Mouse (Mus musculus) 416B (cell line): ENCODE measurements at regions not wholly inside any gene's neighbourhood (a gene's known extent, or its start where the extent isn't known, plus 50 kb on each side); places are given as distances from the start of the nearest gene placed in this dataset.

Experiments
- DNase-seq: peaks from one replicate; pipeline ENCODE4 v3.0.0; 2011; ENCODE audit warnings: low read depth

GRCm38 (mm10) chr12:54384116-54384515, 180.5 kb upstream of the Egln3 start:
- DNase-seq: no peak

- DNase-seq: no peak
These were observed 179.3 kb upstream of the Egln3 start for GRCm38 (mm10) chr12:54382965-54383364.

DNA sequence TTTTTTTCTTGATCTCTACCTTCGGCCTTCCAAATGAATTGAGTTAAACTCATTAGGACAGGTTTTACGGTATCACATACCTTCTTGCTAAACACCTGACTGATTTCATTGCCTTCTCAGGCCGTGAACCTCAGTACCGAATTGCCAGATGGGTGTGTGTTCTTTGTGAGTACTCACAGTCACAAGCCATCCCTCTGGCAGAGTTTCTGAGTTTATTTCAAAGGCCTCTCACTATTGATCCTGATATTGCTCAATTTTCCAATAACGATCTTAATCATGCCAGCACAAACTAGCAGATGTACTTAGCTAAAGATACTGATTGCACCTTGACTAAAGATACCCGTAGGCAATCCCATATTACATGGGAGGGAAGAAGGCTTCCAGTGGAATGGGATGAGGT, 178.4 kb upstream of the Egln3 start:
- DNase-seq: no peak

DNA sequence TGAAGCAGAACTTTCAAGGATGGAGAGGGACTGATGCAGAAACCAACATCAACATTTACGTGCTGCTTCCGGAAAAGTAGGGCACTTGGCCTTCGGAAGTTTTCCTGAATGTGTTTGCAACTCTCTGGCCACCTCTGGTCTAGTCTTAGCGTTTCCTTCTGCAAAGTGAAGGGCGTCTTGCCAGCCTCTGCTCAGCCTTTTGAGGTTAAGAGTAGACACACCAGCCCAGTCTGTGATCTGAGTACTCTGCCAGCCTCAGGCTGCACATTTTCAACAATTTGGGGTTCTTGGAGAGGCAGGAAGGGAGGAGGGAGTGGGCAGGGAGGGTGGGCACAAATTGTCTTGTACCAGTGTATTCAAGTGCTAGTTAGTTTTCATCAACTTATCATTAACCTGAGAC, 176.7 kb upstream of the Egln3 start:
- no peak for DNase-seq

GRCm38 (mm10) chr12:54378576-54378975, 174.9 kb upstream of the Egln3 start:
- DNase-seq: no peak

GRCm38 (mm10) chr12:54374060-54374459, 170.4 kb upstream of the Egln3 start:
- DNase-seq: no peak

GRCm38 (mm10) chr12:54369217-54369616, 165.6 kb upstream of the Egln3 start:
- DNase-seq: peak; percentile 68

- no peak for DNase-seq
These were observed 160.9 kb upstream of the Egln3 start for GRCm38 (mm10) chr12:54364381-54365095.

DNA sequence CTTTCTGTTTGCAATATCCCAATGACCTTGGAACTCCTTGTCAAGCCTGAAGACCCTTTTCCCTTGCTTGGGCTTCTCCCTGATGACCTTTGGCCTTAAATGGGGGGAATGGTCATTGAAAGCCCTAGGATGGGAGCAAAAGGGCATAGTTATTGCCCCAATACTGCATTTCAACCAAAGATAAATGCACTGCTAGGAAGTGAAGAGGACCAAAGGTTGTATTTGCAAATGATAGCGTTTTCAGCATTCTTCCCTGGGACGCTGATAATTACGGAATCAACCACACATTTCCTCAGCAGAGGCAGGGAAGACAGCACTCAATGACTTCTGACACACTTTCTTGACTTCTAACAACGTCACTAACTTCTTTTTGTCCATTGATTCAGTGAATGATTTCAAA, 158.1 kb upstream of the Egln3 start:
- no peak for DNase-seq

- DNase-seq: no peak
These were observed 150.5 kb upstream of the Egln3 start for GRCm38 (mm10) chr12:54354187-54354586.

DNA sequence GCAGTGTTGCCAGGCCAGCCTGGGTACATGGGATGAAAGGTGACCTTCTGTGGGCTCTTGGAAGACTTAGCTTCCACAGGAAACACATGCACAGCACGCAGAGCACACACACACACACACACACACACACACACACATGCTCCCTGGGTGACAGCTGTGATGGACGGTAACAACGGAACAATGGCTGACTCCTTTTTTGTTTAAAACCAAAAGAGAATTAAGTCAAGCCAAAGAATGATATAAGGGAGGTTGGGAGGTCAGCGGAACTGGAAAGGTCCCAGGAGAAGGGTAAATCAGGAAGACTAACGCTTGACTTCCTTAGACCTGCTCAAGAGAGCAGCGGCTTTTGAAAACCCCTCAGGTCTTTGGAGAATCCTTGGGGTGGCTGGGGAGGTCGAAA, 150.0 kb upstream of the Egln3 start:
- DNase-seq: peak; percentile 16

GRCm38 (mm10) chr12:54352963-54353606, 149.4 kb upstream of the Egln3 start:
- peak; percentile 82 for DNase-seq

GRCm38 (mm10) chr12:54350293-54350692, 146.6 kb upstream of the Egln3 start:
- no peak for DNase-seq

DNA sequence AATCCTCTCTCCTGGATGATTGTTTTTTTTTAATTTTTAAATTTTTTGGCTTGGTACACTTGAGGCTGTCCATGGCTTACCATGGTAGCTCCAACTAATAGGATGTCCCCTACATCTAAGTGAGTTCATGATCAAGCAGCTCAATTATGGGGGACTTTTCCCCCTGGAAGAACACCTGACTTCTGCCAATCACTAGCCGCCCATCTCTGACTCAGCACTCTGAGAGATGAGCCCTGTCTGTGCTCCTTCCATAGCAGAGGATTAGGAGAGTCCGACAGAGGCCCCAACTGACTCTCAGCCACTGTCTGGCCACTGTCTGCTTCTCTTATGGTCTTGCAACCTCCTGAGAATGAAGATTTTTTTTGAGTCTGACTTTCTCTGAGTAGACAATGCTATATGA, 145.7 kb upstream of the Egln3 start:
- DNase-seq: no peak

DNA sequence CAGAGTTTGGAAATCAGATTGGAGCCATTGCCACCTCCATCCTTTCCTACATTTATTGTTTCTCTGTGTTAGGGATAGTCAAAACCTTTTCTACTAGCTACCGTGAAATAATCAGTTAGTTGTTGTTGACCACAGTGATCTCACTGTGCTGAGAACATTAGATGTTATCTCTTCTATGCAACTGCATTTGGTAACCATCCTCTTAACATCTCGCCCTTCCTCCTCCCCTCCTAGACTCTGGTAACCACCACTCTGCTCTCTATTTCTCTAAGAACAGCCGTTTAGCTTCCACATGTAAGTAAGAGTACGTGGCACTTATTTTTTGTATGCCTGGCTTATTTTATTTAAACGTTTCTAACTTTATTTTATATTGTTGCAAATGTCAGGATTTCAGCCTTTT, 139.8 kb upstream of the Egln3 start:
- DNase-seq: peak; percentile 49

- no peak for DNase-seq
These were observed 131.8 kb upstream of the Egln3 start for GRCm38 (mm10) chr12:54335509-54335908.

DNA sequence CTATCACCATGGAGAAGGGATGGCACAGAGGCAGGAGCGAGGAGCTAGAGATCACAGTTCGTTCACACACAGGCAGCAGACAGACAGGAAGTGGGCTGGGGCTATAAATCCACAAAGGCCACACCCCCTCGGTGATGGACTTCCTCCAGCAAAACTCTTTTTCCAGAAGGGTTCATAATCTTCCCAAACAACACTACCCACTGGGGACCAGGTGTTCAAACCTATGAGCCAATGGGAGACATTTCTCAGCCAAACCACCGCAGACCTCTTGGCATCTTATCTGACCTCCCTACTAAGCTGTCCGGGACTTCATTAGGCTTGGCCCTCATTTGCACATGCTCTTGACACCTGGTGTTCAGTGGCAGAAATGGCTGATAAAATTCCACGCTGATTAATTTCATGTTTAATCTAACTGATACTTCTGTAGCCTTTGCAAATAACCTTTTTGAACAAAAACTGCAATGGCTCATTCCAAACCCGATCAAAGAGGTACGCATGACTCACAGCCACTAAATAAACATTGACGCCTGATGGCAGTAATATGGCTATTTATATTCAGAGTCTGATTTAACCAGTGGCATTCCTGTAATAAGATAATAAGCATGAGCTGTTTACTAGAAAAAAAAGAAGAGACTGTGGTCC, 131.0 kb upstream of the Egln3 start:
- peak; percentile 69 for DNase-seq

DNA sequence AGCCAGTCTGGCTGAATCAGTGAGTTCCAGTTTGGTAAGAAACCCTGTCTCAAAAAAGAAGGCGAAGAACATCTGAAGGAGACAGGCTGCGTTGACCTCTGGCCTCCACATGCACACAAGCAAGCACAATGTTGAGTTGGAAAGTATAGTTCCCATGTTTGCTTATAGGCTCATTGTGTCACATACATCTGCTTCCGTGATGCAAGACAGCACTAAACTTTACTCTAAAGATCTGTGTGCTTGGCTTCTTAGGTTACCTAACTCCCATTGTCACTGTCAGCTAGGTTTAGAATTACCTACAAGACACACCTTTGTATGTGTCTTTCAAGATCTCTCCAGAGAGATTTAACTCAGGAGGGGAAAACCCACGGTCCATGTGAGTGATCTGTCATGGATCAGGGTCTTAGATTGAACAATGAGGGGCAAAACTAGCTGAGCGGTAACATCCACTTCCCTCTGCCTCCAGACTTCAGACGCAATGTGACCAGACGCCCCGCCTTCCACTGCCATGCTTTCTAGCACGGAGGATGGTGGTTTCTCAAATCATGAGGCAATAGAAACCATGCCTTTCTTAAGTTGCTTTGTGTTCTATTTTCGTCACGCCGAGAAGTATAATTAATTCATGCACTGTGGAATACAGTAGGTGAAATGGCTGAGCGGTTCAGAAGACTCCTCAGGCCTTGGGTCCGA, 130.1 kb upstream of the Egln3 start:
- DNase-seq: peak; percentile 41

- DNase-seq: peak; percentile 62
These were observed 123.8 kb upstream of the Egln3 start for GRCm38 (mm10) chr12:54327483-54327882.

GRCm38 (mm10) chr12:54326571-54326970, 122.9 kb upstream of the Egln3 start:
- DNase-seq: no peak

GRCm38 (mm10) chr12:54320533-54320932, 116.9 kb upstream of the Egln3 start:
- peak; percentile 39 for DNase-seq

GRCm38 (mm10) chr12:54316980-54317471, 113.4 kb upstream of the Egln3 start:
- DNase-seq: peak; percentile 54
